ENCODE assay signal across 9 mouse cellular contexts in genomic region chr2:179842610-179843389, GRCm38 (mm10).
DNase-seq lines count a peak whose midpoint lies in the region; ATAC-seq lines count a peak whose summit lies in the region.
"Had no signal": no experiment of that assay in that cellular context is flagged by ENCODE, and none has a peak within 500 bp of the region (broad histone marks: within the 10 kb centered on the region; RNA-seq: fewer than 3 reads in every experiment).

No protein-coding gene starts in this region.

- H3K9me3 ChIP-seq in heart, embryonic 11.5 days (replicated peaks; ENCODE audit: control insufficient read depth, low read length) = no peaks in the 10 kb centered on the region
- H3K9me3 ChIP-seq in hindbrain, embryonic 10.5 days = no peaks in the 10 kb centered on the region
- H3K9me3 ChIP-seq: limb, embryonic 13.5 days had no signal

- H3K4me2 ChIP-seq in heart, embryonic 11.5 days = no peak overlapping the region
- H3K4me2 ChIP-seq: limb, embryonic 13.5 days had no signal

- no peak overlapping the region; the same call in 1 of the 2 replicates for H3K9ac ChIP-seq in heart, embryonic 11.5 days (ENCODE audit: low read depth, low read length)
- H3K9ac ChIP-seq: limb, embryonic 13.5 days had no signal

- no peak for DNase-seq in heart, adult 11 months
- DNase-seq in brain, adult 2 months (ENCODE audit: low read depth, low spot score) = peak; percentile 42
- no peak for DNase-seq in hindbrain, embryonic 10.5 days (ENCODE audit: low spot score)
- no peak for DNase-seq in spleen, adult 12 weeks (ENCODE audit: low spot score)
- no peak for DNase-seq in layer of hippocampus, postnatal 36 days
- DNase-seq in gastrocnemius, adult 18-20 months (ENCODE audit: low spot score) = no peak

- ATAC-seq in heart, embryonic 11.5 days (replicated peaks; ENCODE audit: insufficient number of reproducible peaks, low FRiP score, low TSS enrichment) = peak; percentile 77
- 0 out of 2 replicates have a peak, but pooled peaks have one; percentile 20 for ATAC-seq in megakaryocyte-erythroid progenitor cell, adult 5-6 weeks (replicated peaks; ENCODE audit: low FRiP score, low TSS enrichment, poor library complexity, severe bottlenecking)

- H3K27me3 ChIP-seq in heart, embryonic 11.5 days (ENCODE audit: control insufficient read depth, insufficient read depth, low read length) = no peaks in the 10 kb centered on the region
- no peaks in the 10 kb centered on the region for H3K27me3 ChIP-seq in hindbrain, embryonic 10.5 days (ENCODE audit: insufficient read depth, poor library complexity, severe bottlenecking)
- H3K27me3 ChIP-seq: limb, embryonic 13.5 days had no signal

- peaks cover 9% of the 10 kb centered on the region for H3K4me1 ChIP-seq in heart, embryonic 11.5 days (ENCODE audit: control insufficient read depth, insufficient read depth, low read length)
- peaks cover 46% of the 10 kb centered on the region for H3K4me1 ChIP-seq in hindbrain, embryonic 10.5 days (replicated peaks)

- peak overlapping the region; percentile 50 for H3K27ac ChIP-seq in heart, embryonic 11.5 days (ENCODE audit: low read depth, low read length)
- peak overlapping the region; percentile 30; the same call in 1 of the 2 replicates for H3K27ac ChIP-seq in hindbrain, embryonic 10.5 days
- H3K27ac ChIP-seq: limb, embryonic 13.5 days had no signal

- 58% methylated on average over 12 of the region's 12 CpGs for WGBS in heart, embryonic 11.5 days (ENCODE audit: insufficient replicate concordance)
- WGBS in hindbrain, embryonic 10.5 days = 79% methylated on average over 12 of the region's 12 CpGs

- H3K36me3 ChIP-seq in heart, embryonic 11.5 days (ENCODE audit: control insufficient read depth, insufficient read depth, low read length) = no peaks in the 10 kb centered on the region
- no peaks in the 10 kb centered on the region for H3K36me3 ChIP-seq in hindbrain, embryonic 10.5 days
- H3K36me3 ChIP-seq: limb, embryonic 13.5 days had no signal

- H3K4me3 ChIP-seq in heart, embryonic 11.5 days (ENCODE audit: low read depth, low read length) = no peak overlapping the region
- H3K4me3 ChIP-seq in hindbrain, embryonic 10.5 days = no peak overlapping the region
- H3K4me3 ChIP-seq: limb, embryonic 13.5 days had no signal
